Mouse (Mus musculus) urinary bladder, postnatal 14 days (tissue): ENCODE measurements around the gene Rhd.

Experiments used
- DNase-seq: peaks from one replicate; pipeline ENCODE4 v3.0.0; 2021; ENCODE audit warnings: low spot score

Gene Rhd

GRCm38 (mm10) chr4:134913413-134913812 lies 49.1 kb downstream of the Rhd start:
- peak; percentile 77 for DNase-seq

DNA sequence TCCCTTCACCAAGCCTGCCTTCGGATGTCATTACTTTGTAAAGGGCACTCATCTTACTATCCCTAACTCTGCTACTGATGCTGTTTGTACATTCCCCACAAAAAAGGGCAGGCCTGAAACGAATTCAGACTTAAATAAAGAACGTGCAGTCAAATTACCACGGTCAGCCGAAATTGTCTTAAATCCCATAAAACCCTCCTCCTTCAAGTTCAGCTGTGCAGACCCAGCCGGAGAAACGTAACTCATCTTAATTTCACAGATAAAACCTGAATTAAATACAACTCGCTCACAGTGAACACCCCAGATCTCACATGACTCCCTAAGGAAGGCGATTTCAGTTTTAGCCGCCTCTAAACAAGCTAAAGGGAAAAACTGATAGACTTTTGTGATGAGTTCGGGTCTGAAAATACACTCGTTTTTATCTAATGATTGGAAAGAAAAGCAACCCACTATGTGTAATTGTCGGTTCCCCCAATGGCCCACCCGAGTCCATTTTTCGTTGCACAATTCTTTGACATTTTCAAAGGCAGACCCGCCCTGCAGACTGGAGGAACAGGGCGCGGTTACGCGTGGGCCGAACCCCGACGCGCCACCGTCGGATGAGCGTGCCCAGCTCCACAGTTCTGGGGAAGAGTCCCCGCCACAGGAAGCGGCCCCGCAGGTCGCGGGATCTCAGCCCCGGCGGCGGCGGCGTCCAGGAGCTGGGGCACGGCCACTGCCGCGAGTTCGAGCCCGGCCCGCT lies 50.0 kb downstream of the Rhd start:
- DNase-seq: no peak

- peak; percentile 94 for DNase-seq
These were observed 50.5 kb downstream of the Rhd start, which contains the start of gene Tmem50a for GRCm38 (mm10) chr4:134914864-134915209. TSS of gene Tmem50a (minus strand) at chr4:134915024.

- no peak for DNase-seq
These were observed 51.1 kb downstream of the Rhd start for GRCm38 (mm10) chr4:134915223-134916050.

GRCm38 (mm10) chr4:134917194-134917593 lies 52.9 kb downstream of the Rhd start:
- DNase-seq: no peak

- peak; percentile 65 for DNase-seq
These were observed 54.0 kb downstream of the Rhd start for GRCm38 (mm10) chr4:134918381-134918780.

GRCm38 (mm10) chr4:134919733-134920540 lies 55.6 kb downstream of the Rhd start:
- no peak for DNase-seq

DNA sequence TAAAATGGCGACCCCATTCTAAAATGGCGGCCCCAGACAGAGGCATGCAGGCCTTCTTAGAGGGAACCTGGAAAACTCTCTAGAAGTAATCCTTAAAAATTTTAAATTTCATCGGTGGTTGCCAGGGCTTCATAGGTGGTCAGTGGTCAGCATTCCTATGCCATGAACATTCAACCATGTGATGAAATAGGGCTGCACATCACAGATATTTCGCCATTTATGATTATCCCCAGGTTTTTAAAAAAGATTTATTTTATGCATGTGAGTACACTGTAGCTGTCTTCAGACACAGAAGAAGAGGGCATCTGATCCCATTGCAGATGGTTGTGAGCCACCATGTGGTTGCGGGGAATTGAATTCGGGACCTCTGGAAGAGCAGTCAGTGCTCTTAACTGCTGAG lies 56.3 kb downstream of the Rhd start:
- DNase-seq: no peak

DNA sequence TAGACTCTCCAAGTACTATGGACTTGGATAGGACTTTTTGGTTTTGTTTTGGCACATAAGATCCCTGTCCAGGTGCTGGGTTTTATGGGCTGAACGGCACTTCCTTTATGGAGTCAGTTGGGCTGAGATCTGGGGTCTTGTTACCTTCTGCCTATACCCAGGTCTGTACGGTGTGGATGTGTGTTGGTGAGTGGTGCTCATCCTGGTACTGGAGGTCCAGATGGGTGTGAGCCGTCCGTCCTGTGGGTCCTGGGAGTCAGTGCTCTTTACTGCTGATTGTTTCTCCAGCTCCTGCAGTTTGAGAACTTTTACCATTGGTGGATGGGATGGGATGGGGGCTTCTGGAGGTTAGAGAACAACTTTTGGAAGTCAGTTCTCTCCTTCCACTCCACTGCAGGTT lies 57.4 kb downstream of the Rhd start:
- no peak for DNase-seq

GRCm38 (mm10) chr4:134922111-134922924 lies 58.0 kb downstream of the Rhd start:
- no peak for DNase-seq

DNA sequence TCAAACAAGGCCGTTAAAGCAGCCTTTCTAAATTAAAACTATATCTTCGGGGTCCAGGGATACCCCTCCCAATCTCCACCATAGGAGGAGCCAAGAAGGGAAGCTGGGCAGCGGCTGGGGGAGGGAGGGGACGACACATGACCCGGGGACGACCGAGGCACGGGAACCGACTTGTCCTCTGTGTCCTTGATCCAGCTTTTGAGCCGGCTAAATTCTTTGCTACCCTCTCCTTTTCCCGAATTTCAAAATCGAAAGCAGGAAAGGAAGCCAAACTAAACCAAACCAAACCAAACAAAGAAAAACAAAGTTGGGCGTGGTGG lies 58.5 kb downstream of the Rhd start:
- DNase-seq: peak; percentile 68

DNA sequence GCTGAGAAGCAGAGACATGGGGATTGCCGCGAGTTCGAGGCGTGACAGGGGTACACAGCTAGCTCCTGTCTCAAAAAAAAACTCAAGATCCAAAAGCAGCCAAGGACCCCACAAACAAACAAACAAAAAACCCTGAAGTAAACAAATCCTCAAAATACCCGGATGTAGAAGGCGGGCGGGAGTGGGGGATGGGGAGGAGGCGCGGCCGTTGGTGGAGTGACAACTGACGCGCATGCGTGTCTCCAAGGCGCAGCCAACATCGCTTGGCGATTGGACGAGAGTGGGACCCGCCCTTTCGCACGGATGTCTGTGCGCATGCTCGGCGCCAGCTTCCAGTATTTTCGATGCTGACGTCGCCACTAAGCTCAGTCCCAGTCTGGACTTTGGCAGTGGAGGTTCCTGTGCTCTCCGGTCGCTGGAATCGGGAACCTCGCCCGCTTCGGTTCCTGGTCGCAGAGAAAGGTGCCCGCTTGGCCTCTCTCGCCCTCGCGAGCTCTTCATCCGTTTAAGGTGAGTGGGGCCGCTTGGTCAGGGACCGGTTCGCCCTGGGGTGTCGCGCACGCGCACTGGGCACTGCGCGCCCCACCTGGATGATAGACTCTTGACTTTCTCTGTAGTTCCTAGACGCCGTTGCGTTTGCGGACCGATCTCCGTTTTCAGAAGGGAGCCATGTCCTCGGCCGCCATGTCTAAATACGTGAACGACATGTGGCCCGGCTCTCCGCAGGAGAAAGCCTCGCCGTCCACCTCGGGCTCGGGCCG lies 59.1 kb downstream of the Rhd start, which contains the start of gene Rsrp1:
Gene Rsrp1, plus strand, starts transcription at position 335 of the 761 bp plus-strand sequence.
- peak; percentile 98 for DNase-seq

DNA sequence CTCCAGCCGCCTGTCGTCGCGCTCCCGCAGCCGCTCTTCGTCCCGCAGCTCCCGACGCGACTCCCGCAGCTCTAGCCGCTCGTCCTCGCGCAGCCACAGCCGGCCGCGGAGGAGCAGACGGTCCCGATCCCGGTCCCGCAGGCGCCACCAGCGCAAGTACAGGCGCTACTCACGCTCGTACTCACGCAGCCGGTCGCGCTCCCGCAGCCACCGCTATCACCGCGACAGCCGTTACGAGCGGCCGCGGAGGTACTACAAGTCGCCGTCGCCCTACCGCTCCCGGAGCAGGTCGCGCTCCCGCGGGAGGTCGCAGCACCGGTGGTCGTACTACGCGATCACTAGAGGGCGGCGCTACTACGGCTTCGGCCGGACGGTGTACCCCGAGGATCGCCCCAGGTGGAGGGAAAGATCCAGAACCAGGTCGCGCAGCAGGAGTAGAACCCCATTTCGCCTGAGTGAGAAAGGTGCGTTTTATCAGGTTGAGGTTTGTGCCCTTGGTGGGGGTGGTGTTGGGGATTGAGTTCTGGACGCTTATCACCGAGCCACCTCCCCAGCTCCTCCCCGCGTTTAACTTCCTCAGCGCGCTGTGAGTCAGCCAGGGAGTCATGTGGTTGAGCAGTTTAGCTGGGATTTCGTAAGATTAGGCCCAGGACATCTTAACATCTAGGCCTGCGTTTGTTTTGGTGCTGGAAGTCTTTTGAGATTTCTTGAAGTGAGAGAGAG lies 59.8 kb downstream of the Rhd start:
- peak; percentile 85 for DNase-seq

GRCm38 (mm10) chr4:134925206-134925605 lies 60.9 kb downstream of the Rhd start:
- DNase-seq: no peak

DNA sequence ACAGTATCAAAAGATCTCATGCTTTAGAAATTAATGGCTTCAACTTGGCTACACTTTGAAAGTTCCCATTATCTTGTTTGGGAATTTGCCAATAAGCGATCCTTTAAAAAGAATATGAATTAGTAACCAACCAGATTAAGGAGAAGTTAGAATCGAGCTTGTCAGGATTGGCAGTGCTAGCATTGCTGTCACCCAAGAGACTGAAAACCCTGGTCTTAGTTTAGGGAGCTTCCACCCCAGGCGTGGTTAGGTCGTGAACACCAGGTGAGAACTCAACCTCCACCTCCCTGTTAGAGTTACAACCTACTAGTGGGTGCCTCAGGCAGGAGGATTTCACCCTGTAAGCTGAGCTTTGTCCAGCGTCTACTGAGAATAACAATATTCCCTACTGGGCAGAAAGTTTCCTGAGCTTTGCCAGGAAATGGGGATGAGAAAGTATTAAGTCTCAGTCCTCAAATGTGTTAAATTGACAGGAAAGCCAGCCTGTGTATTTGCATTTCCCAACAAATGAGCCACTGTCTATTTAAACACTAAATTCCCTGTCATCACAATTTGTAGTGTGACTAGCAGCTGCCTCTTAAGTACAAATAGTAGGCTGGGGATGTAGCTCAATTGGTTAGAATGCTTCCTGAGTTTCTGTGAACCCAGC lies 63.6 kb downstream of the Rhd start:
- no peak for DNase-seq

- DNase-seq: no peak
These were observed 64.1 kb downstream of the Rhd start for GRCm38 (mm10) chr4:134928464-134928836.

- no peak for DNase-seq
These were observed 65.2 kb downstream of the Rhd start for GRCm38 (mm10) chr4:134929536-134929935.

DNA sequence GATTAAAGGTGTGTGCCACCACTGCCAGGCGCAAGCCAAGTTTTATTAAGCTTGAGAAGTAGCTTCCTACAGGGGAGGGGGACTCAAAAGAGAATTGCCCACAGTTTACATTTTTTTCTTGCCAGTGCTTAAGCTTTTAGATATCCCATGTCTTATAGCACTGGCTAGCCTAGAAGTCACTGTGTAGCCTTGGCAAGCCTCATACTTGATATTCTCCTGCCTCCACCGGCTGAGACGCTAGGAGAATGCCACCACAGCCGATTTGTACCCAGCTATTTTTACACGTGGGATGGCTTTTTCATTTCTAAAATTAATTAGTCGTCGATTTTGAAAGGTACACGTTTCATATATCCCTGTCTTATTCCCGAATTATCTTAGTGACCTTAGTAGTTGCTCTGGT lies 65.9 kb downstream of the Rhd start:
- no peak for DNase-seq

GRCm38 (mm10) chr4:134930684-134931481 lies 66.5 kb downstream of the Rhd start, which contains the start of gene Syf2:
TSS of gene Syf2 (plus strand) at chr4:134930898.
- peak; percentile 96 for DNase-seq
